Mouse (Mus musculus): ENCODE data around the gene Vat1l. TPM values are rescaled to one million over a fixed set of nuclear protein-coding genes. Genes with fewer than 3 reads are reported as not detected.

Vat1l gene
- total RNA-seq (2022): under 1 TPM in 3 of 4 experiments, not detected in 1; 0.40 to 0.92 (median 0.51) TPM

DNA sequence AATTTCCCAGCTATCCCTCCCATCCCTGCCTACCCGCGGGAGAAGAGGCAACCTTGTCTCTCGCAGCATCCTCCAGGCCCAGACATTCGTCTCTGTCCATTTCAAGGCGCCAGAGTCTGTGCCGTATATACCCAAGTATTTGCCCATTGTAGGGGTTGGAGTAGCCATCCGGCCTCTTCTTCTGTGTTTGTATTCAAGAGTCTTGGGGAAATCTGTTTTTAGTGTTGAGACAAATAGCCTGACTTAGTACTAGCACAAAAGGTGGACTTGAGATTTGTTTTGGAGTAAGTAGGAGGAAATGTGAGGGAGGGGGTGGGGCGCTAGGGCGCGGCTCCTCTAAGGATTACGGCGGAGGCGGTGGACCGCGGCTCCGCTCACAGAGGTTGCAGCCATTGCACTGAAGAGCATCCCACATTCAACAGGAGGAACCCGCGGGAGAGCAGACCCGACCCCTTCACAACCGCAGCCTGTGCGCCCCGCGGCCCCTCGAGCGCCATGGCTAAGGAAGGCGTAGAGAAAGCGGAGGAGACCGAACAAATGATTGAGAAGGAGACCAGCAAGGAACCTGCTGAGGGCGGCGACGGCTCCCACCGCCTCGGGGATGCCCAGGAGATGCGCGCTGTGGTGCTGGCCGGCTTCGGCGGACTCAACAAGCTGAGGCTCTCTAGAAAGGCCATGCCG lies at the start of gene Vat1l:
TSS of gene Vat1l (plus strand) at position 392 of the 681 bp plus-strand sequence.
- DNase-seq (ENCODE audit: low spot score in 2 of 2): no peak

DNA sequence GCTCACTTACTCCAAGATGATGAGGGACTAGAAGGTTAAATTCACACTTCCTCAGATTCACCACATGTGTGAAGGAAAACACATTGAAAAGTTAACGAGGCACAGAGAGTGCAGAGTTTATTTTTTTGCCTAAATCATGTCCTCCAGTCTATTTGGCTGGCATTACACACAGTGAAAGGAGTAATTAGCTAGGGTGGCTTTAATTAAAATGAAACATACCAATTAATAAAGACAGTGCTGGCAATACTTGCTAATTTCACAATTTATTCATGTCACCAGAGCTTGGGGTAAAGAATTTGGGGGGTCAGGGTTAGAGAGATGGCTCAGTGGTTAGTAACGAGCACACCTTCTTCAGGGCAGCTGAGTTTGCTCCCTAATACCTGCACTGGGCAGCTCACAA lies 46.8 kb upstream of the Vat1l start:
- no peak for DNase-seq (ENCODE audit: low spot score in 2 of 2)

DNA sequence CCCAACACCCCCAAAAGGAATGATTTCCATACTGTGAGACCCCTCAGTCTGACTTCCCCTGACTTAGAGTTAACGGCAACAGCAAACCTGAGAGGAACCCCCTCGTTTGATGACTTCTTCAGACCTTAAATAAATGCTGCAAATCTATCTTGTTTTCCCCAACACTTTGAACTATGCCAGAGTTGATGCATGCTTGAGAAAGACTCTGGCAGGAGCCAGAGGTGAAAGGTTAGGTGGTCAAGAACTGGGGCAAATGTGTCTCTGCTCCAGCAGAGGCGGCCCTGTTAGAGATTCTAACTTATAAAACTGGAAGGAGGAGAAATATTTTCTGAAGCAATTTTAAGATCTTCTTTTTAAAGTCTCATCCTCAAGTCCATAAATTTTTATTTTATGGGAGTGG lies 45.7 kb upstream of the Vat1l start:
- no peak for DNase-seq (ENCODE audit: low spot score in 2 of 2)

DNA sequence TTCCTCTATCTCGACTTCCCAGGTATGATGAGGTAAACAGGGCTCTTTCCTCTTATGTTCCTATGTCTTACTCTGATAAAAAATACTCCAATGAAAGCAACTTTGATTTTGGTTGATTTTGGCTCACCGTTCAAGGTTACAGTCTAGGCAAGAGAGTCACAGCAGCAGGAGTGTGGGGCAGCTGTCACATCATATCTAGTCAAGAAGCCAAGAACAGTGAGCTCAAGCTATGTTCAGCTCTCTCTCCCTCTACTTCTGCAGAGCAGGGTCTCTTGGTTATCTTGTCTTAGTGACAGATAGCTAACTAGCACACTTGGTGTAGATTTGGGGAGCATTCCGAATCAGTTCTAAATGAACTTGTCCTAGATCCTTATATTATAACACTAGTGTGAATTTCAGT lies 41.5 kb upstream of the Vat1l start:
- DNase-seq (ENCODE audit: low spot score in 2 of 2): no peak

DNA sequence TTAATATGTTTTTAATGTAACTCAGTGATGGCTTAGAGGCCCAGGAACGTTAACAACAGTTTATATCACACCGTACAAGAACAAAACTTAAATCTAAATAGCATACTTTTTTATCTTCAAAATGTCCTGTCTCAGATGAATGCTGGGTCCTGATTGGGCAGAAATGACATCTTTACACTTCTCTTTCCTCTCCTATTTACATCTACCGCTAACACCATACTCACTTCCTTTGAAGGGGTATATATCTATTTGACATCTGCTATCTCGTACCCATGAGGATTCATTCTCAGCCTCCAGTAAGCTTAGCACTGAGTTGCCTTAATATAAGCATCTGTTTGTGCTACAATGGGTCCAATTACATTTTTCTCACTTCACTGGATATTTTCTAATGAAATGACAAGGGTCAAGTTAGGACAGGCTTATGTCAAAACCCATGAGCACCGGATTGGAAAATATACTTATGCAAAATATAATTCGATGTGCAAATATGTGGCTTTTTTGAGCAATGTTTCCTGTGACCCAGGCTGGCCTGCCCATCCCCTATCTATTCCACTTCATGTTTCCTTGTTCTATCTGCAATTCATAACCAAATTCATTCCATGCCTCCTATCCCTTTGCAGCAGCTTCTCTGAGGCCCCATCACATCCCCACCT lies 40.8 kb upstream of the Vat1l start:
- no peak for DNase-seq (ENCODE audit: low spot score in 2 of 2)

DNA sequence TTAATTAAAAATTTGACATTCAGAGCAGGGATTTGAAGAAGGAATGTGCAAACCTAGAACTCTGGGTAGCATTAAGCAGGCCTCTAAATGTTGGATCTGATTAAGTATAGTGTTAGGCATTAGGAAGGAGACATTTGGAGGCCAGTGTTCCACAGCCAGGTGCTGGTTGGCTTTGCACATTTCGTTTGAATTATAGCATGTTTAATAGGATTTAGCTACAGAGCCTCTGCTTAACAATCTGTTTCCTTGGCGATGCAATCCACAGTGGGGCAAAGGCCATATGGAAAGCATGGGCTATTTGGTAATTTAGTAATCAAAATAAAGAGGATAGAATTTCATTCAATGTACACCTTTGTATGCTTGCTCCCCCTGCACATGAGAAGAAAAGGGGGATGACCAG lies 39.7 kb upstream of the Vat1l start:
- no peak for DNase-seq (ENCODE audit: low spot score in 2 of 2)

DNA sequence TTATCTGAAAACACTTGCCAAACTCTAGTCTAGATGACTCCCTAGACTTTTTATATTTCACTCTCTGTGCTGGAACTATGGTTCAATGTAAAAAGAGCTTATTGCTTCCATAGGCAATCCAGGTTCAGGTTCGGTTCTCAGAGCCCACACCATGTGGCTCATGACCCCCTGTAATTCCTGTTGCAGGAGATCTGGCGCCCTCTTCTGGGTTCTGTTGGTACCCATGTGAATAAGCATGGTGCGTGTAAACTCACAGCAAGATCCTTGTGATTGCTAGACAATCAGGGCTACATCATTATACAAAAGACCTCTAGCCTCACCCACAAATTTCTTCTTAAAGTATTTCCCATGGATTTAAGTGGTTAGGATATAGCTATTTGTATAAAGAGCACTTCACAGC lies 28.7 kb upstream of the Vat1l start:
- no peak for DNase-seq (ENCODE audit: low spot score in 2 of 2)

DNA sequence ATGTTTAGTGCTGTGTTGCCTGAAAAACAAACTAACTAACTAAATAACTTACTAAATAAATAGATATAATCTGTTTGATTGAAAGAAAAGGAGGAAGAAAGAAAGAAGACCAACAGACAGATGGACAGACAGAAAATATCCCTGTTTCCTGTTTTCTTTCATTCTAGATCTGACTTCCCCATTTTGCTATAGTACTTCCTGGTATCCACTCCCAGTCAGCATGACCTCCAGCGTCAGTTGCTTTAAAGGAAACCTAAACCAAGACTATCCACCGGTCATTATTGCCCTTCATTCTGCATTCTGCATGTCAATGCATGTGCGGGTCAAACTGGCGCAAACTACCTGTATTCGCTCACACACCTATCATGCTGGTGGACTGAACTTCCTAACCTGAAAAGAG lies 12.1 kb upstream of the Vat1l start:
- no peak for DNase-seq (ENCODE audit: low spot score in 2 of 2)

DNA sequence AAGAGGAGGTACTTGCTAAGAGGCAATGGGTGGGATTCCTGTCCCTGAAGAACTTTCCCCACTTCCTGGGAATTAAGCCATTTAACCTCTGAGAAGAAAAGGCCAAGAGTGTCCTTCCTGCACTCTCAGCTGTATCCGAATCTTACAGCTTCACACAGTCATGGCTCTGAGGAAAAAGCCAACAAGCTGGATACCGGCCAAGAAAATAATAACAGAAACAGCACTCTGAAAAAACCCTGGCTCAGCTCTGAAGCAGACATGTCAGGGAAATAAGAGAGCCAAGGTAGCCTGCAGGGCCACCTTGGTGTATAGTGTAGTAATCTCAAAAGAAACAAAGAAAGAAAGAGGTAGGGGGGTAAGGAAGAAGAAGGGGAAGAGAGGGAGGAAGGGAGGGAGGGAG lies 6.4 kb upstream of the Vat1l start:
- no peak for DNase-seq (ENCODE audit: low spot score in 2 of 2)

DNA sequence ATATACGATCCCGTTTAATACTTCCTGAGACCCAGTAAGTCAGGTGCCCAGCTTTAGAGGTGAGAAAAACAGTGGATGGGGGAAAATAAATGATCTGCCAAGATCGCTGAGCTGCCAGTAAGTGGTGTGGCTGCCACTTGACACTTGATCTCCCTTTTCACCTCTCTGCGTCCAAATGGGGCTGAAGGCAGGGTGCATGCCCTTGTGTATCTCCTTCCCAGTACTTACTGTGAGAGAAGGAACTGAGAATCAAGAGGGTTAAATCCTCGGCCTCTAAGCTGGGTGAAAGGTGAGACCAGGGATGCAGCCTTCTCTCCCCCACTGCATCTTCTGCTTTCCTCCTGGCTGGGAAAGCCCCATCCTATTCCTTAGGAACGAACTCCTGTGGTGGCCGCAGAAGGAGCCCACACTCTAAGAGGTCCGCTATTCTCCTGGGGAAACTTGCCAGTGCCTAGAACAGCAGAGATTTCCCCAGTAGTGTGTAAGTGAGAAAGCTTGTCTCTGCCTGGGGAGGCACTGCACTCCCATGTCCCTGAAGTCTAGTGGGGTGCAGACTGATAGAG lies 1.1 kb downstream of the Vat1l start:
- DNase-seq (ENCODE audit: low spot score in 2 of 2): no peak

DNA sequence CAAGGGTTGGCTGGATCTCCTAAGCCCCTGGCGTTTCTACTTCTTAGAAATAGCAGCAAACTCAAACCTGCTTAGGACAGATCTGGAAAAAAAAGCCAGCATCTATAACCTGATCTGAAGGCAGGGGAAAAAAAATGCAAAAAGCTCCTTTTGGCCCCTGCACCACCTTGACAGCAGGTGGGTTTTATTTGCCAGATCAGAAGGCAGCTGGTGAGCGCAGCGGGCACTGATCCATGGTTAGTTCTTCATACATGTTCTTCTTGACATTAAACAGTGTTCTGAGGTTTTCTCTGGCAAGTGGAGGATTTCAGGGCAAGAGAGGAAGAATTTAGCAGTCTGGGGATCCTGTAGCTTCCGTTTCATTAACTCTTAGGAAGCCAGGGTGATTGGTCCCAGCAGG lies 1.6 kb downstream of the Vat1l start:
- DNase-seq (ENCODE audit: low spot score in 2 of 2): no peak

DNA sequence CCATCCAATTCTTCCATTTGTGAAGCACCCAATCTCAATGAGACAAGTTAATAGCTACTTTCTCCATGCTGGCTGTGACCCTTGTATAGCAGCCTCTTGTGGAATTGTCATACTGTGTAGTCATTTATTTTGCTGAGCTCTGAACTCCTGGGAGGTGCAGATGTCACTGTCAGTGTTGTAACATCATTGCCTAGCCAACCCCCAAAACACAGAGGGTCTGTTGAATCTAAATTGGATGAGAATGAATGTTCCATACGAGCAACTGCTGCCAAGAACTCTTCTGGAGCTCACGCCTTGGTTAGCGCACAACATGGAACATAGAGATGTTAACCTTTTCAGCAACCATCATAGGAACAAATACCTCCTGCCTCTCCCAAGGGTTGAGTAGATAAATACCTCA lies 15.4 kb downstream of the Vat1l start:
- DNase-seq (ENCODE audit: low spot score in 2 of 2): no peak

DNA sequence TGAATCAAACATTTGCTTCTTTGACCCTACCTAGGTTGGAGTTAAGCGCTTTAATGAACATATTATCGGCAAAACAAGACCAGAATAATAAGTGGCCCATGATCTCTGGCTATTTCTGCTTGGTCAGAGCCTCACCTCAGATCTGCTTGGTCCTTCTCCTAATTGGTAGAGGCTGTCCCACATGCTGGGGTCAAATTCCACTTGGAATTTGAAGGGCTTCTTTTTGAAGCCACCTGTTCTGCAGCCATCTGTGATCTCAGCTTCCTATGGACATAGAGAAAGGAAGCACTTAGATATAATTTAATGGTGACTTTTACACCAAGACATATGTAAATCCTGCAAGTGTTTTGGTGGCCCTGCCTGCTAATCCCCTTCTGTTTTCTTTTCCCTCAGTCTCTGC lies 16.6 kb downstream of the Vat1l start:
- DNase-seq (ENCODE audit: low spot score in 2 of 2): no peak

DNA sequence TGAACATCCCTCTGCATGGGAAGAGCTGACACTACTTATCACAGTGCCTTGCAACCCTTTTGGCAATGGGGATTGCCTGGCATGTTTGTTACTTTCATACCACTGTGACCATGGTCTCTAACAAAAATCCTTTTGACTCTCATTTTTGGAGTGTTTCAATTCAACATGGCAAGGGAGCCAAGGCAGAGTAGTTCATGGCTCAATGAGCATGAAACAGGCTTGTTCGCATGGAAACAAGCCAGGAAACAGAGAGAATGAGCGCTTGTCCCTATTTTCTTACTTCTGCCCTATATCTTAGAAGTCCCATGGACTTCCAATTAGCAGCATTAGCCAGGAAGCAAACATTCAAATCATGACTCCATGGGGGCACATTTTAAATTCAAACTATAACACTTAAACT lies 18.6 kb downstream of the Vat1l start:
- no peak for DNase-seq (ENCODE audit: low spot score in 2 of 2)

DNA sequence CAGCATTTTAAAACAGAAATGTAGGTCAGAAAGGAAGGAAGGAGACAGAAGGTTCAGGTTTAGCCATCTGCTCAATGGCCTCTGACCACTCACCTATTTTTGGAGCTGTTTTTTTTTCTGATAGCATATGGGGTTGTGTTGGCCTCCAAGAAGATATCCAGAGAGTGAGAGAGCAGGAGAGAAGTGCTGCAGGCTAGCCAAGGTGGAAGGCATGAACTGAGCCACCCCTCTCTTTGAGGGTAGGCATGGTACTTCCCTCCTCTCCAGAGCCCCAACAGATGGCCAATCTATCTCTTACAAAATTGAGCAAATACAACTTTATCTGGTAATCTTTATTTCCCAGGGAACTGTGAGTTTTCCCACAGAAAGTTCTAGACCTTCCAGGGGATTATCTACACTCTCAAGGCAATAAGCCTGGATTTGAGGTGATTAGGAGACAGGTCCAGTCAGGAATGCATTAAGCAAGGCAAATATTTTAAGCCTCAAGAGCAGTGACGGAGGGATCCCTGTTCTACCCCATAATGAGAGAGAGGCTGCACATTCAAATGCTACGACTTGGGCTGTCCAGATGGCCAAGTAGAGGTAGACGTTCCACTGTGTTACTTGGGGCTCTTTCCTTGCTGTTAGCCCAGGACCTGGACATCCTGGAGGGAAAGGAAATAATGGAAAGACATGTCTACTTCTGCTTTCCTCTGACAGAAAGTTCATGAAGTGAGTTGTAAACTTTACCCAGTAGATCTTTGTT lies 46.1 kb downstream of the Vat1l start:
- no peak for DNase-seq (ENCODE audit: low spot score in 2 of 2)

DNA sequence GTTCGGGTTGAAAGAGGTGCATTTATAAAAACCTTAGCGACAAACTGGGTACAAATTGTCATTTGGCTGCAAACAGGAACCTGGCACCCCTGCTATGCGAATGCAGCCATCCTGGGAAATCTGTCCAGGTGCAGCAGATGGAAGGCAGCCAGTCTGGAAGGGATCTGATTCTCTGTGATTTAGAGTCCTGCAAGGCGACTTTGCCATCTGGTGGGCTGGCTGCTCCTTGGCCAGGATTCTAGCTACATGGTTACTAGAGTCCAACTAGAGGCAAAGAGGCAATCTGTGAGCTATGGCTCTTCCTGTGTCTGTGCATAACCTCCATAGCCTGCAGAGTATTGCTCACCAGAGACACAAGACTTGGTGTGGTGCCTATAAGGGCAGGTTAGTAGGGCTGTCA lies 53.3 kb downstream of the Vat1l start:
- DNase-seq (ENCODE audit: low spot score in 2 of 2): no peak

DNA sequence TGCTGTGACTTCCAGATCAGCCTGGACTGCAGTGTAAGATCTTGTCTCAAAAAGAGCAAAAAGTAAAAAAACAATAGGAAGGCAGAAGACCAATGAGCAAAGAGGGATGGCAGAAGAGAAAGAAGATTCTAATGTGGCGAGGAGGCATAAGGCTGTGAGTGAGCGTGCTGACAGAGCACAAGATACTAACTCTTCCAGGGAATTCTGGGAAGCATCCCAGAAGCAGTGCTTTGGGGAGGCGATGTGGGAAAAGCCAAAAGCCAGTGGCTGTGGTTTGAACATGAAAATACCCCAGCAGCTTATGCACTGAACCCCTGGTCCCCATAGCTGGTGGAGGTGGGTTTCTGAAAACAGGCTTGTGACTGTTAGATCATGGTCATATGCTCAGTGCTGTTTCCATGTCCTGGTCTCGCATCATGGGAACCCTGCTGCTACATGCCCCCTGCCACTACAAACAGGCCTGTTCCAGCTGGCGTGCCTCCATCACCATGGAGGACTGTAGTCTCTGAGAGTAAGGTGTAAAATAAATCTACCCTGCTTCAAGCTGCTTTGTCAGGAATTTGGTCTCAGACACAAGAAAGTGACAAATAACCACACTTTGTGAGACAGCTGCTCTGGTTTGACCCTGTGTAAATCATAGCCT lies 54.4 kb downstream of the Vat1l start:
- no peak for DNase-seq (ENCODE audit: low spot score in 2 of 2)

DNA sequence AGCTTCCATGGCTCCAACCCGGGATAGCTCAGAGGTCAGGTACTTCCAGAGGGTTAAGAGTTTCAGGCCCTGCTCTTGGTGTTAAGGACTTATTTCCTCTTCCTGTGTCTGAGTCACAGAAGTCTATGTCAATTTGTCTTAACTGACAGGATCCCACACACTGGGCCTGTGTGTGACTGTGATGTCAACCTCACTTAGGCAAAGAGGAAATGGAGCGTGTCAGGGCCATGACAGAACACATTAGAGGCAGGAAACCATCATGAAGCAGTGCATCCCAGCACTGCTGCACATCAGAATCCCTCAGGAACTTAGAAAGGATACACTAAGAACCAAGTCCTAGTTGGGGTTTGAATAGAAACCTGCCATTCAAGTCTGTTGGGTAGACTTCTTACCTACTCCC lies 56.9 kb downstream of the Vat1l start:
- DNase-seq (ENCODE audit: low spot score in 2 of 2): no peak

DNA sequence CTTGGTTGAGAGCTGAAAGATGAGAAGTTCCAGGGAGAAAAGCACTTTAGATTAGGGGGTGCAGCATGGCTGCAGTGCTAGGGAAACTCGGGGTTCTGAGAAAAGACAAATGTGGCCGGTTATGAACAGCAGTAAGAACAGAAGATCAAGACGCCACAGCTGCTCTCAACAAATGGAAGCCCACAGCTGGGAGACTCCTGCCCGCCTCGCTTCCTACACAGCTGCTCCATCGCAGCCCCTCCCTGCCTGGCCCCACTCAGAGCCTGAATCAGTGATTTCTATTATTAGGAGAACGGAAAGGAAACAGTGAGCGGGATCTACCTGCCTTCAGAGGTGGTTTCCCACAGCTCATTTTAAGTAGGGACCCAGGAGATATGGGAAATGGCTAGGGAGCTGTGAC lies 69.1 kb downstream of the Vat1l start:
- DNase-seq (ENCODE audit: low spot score in 2 of 2): no peak

DNA sequence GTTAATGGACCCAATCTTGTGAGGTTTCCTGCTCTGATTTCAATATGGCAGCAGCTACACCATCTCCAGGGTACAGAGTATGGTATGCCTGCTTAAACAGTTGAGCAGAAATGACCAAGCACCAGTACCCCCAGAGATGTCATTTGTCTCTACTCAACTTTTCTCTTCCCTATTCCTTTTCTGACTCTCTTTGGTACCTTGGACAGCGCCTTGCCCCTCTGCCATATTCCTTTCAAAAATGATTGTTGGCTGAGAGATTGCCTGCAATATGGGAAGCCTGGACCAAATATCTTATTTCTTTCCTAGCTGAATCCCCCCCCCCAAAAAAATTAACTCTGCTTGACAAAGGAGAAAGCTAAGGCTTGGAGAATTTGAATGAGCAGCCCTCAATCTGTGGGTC lies 75.7 kb downstream of the Vat1l start:
- no peak for DNase-seq (ENCODE audit: low spot score in 2 of 2)

DNA sequence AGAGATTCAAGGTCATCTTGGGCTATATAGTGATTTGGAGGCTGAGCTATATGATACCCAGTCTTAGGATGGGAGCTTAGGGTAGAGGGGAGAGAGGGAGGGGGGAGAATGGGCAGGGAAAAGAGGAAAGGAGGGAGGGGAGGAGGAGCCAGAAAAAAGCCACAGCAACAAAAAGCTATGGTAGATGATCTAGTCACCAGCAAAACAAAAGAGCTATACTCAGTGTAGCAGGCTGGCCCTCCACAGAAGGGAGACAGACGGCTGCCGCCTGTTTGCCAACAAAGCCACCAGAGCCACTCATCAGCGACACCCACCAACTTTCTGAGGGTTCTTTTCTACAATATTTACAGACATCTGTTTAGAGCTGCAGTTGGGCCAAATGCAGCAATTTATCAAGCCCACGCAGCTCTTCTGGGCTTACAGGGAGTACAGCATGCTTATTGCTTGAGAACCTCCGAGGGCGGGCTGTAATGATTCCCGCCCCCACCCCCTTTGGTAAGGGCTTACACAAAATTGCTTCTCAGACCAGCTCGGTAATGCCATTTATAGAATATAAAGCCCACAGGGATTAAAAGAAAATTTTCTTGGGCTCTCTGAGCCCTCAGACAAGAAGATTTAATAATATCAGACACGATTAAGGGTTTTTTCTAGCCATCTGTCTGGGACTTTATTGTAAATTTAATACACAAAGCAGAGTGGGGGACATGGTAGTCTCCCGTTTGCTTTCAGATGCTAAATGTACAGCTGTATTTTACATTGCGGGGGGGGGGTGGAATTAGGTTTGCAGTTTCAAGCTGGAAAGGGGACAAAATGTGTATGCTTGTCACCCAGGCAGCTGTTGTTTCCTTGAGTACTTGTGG lies 89.7 kb downstream of the Vat1l start:
- DNase-seq (ENCODE audit: low spot score in 2 of 2): no peak

Data from gastrocnemius, adult 8-10 months (tissue).